Mouse (Mus musculus) left cerebral cortex, adult 2 months (tissue): Measurements from ENCODE around the gene Dcaf8. TPM values are rescaled to one million over a fixed set of nuclear protein-coding genes. Genes with fewer than 3 reads are reported as not detected.
"Not testable (repeated sequence)": the region's sequence is repeated elsewhere in the genome, so short reads cannot be mapped to it uniquely, and the experiment has no call there.

Source experiments
- DNase-seq, 2 experiments: peaks; one replicate each; pipeline ENCODE4 v3.0.0; 2021 to 2022; ENCODE audit warnings: low spot score in 2 of 2, mixed read lengths in 1 of 2; ENCODE audit errors: extremely low spot score in 1 of 2
- H3K27ac ChIP-seq: fragments of 200-600 bp; 2 replicates; pipeline ENCODE4 v1.8.1; 2022
- H3K4me3 ChIP-seq: fragments of 200-600 bp; 2 replicates; pipeline ENCODE4 v1.8.1; 2022
- CTCF ChIP-seq: fragments of 200-600 bp; IDR thresholded peaks from 2 replicates; pipeline ENCODE4 v1.8.1; 2022; ENCODE audit warnings: antibody characterized with exemption, mild to moderate bottlenecking, moderate library complexity
- intact Hi-C: fragments of 180-260 bp; cut with DNase I; formaldehyde crosslinking; loops from one replicate; pipeline ENCODE4 v1.15.1; 2025
- total RNA-seq, 2 experiments: library from RNA; stranded (reverse); gene quantifications; 2 replicates each; pipeline ENCODE4 v1.2.3; 2021

The Dcaf8 gene
- total RNA-seq, 2 experiments from 2014 or later = 115 to 121 TPM

DNA sequence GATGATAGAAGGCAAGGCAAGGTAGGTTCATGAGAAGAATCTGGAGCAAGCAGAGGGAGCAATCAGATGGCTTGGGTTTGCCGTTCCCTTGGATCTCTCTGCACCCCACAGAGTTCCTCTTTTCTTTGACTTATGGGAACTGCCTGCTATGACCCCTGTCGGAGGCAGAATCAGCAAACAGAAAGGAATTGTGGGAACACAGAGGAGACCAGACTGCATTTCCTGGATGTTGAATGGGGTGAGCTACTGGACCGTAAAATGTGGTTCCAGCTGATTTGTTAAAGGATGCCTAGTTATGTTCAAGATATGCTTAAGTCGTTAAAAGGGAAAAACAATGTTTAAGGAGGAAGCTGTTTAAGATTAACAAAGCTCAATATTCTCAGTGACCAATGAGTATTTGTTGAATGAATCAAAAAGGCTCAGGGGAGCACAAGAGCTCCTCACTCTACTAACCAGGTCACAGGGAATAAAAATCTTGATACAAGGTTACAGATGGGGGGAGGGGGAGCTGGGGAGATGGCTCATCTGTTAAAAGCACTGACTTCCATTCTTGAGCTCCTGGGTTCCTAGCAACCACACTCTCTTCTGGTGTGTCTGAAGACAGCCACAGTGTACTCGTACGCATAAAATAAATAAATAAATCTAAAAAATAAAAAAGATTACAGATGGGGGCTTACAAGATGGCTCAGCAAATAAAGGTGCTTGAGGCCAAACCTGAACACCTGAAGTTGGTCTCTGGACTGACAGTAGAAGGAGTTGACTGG, 93.2 kb downstream of the Dcaf8 start:
- intact Hi-C loops = no loop called here
- H3K27ac ChIP-seq = no peak overlapping the region
- DNase-seq = no peak
- no peak for TF ChIP-seq CTCF
- no peak overlapping the region for H3K4me3 ChIP-seq

DNA sequence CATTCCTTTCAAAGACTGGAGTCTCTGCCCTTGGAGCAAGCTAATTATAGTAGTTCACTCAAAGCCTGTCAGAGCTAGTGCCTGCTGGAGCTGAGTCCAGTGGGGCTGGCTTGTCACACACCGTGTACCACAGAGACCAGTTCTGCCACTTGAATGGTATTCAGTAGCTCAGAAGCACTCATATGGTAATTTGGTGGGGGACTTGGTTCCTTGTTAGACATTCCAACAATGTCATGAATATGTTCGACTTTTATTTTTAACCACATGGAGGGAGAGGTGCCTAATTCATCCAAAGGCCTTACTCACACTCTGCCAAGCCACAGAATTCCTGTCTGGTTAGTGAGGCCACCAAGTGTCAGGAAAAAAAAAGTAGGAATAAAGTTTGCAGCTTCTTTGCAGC, 94.5 kb downstream of the Dcaf8 start:
- TF ChIP-seq CTCF = no peak
- DNase-seq = no peak
- intact Hi-C loops = no loop called here
- Histone ChIP-seq H3K4me3 (no peak overlapping the region), H3K27ac (no peak overlapping the region)

DNA sequence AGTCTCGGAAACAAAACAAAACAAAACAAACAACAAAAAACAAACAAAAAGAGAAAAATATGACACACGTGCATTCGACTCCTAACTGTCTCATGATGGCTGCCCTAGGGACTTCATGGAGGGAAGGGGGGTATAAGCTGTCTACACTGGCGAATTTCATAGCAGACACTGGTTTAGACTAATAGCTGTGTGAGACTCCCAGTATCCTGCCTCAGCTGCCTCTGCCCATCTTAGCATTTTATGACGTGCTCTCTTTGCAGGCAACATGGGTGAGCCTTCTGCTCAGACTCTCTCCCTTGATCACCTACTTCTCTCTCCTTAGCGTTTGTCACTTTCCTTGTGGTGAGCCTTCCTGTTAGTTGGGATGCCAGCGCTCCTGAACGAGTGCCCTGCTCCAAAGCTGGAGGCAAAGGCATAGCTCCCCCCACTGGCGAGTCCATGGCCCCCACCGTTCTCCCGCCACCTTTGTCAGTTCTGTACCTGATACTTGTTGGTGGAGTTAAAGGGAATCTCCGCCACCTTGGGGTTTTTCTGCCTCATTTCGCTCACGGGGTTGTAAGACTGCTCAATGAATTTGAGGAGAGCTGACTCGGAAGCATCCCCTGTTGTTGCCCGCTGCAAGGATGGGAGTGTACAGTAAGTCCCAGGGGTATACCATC, 95.8 kb downstream of the Dcaf8 start:
- intact Hi-C loops = no loop called here
- no peak for DNase-seq
- no peak overlapping the region for H3K27ac ChIP-seq
- no peak overlapping the region for H3K4me3 ChIP-seq
- TF ChIP-seq CTCF = peak; percentile 21

DNA sequence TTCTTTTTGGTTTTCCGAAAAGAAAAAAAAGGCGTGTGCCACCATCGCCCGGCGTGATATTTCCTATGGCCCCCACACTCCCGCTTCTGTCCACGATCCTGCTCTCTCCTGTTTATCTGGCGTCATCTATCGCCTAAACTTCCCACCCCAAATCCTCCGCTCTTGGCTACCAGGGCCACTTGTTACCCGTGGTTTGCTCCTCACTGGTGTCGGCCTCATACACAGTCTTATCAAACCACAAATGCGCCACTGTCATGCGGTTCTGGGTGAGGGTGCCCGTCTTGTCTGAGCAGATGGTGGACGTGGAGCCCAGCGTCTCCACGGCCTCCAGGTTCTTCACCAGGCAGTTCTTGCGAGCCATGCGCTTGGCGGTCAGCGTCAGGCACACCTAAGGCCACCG, 96.8 kb downstream of the Dcaf8 start:
- H3K4me3 ChIP-seq, intact Hi-C loops, H3K27ac ChIP-seq, DNase-seq: not testable (repeated sequence)

Other genes starting within 250 kb of the Dcaf8 start
- under 1 TPM; 0.12 to 0.41 TPM for gene Slamf6, start 230.6 kb upstream of the Dcaf8 start, total RNA-seq
- 10 to 100 TPM; 12.5 to 14.5 TPM for gene Vangl2, start 119.6 kb upstream of the Dcaf8 start, total RNA-seq
- under 1 TPM; 0.18 to 0.49 TPM for gene Nhlh1, start 90.5 kb upstream of the Dcaf8 start, total RNA-seq
- 100 to 1,000 TPM; 138 to 147 TPM for gene Copa, start 65.6 kb upstream of the Dcaf8 start, total RNA-seq
- 10 to 100 TPM; 61.5 to 65.4 TPM for gene Ncstn, start 65.3 kb upstream of the Dcaf8 start, total RNA-seq
- 10 to 100 TPM; 82.8 to 92.4 TPM for gene Pex19, start 21.3 kb upstream of the Dcaf8 start, total RNA-seq
- gene Pea15a, start 58.7 kb downstream of the Dcaf8 start, total RNA-seq = 100 to 1,000 TPM; 387 to 422 TPM
- gene Casq1, start 71.8 kb downstream of the Dcaf8 start, total RNA-seq = under 1 TPM in 1 of 2 experiments, not detected in 1; 0.48 TPM
- not detected for gene Atp1a4, start 110.3 kb downstream of the Dcaf8 start, total RNA-seq
- gene Igsf8, start 113.6 kb downstream of the Dcaf8 start, total RNA-seq = 100 to 1,000 TPM; 257 to 260 TPM
- 100 to 1,000 TPM; 628 to 676 TPM for gene Atp1a2, start 150.0 kb downstream of the Dcaf8 start, total RNA-seq
- gene Kcnj9, start 181.2 kb downstream of the Dcaf8 start, total RNA-seq = 100 to 1,000 TPM; 137 to 138 TPM
- 100 to 1,000 TPM in 1 of 2 experiments, 10 to 100 TPM in 1; 86.5 to 108 TPM for gene Kcnj10, start 193.1 kb downstream of the Dcaf8 start, total RNA-seq
- gene Pigm, start 228.5 kb downstream of the Dcaf8 start, total RNA-seq = 1 to 10 TPM; 9.3 to 9.8 TPM